Mouse (Mus musculus): ENCODE results near the gene Maff. TPM values are rescaled to one million over a fixed set of nuclear protein-coding genes. Genes with fewer than 3 reads are reported as not detected.

Maff gene
- 15.6 TPM for polyA plus RNA-seq (2012; fragmentation: generic; extraction: Trizol)

GRCm38 (mm10) chr15:79346051-79346793, at the start of gene Maff:
Maff (plus strand) TSS chr15:79346621.
- H3K4me2 ChIP-seq (ENCODE audit: low read depth): peak within 1 kb of the TSS; percentile 90
- peak within 1 kb of the TSS; percentile 50 for H3ac ChIP-seq (ENCODE audit: control insufficient read depth, insufficient read length)
- H3K27me3 ChIP-seq (ENCODE audit: control insufficient read depth, insufficient read depth, insufficient read length): no peaks in the 10 kb centered on the region
- TF ChIP-seq MYOG (IDR thresholded peaks at IDR 0.05; ENCODE audit: control insufficient read depth in 1 of 3, insufficient read depth in 1 of 3, insufficient read length in 2 of 3, low read depth in 2 of 3) (no peak), CEBPB (IDR thresholded peaks at IDR 0.05; ENCODE audit: insufficient read depth, poor library complexity, severe bottlenecking) (peak; percentile 69)
- H3K79me2 ChIP-seq (ENCODE audit: control insufficient read depth, insufficient read depth): no peaks in the 10 kb centered on the region
- peak within 1 kb of the TSS; percentile 63 for H3K4me3 ChIP-seq
- H3K36me3 ChIP-seq (ENCODE audit: control insufficient read depth, insufficient read depth): no peaks in the 10 kb centered on the region

GRCm38 (mm10) chr15:79298553-79298952, 47.9 kb upstream of the Maff start:
- no peak overlapping the region for H3K4me3 ChIP-seq
- peaks cover under 1% of the 10 kb centered on the region for H3K36me3 ChIP-seq (ENCODE audit: control insufficient read depth, insufficient read depth)
- H3ac ChIP-seq (ENCODE audit: control insufficient read depth, insufficient read length): no peak overlapping the region
- TF ChIP-seq E2F4 (IDR thresholded peaks at IDR 0.05; ENCODE audit: insufficient read depth): no peak
- no peak for TF ChIP-seq MYOD1 (IDR thresholded peaks at IDR 0.05; ENCODE audit: control insufficient read depth in 1 of 3, insufficient read length in 2 of 3, low read depth in 2 of 3)
- no peak for TF ChIP-seq TCF12 (IDR thresholded peaks at IDR 0.05; ENCODE audit: insufficient read depth, poor library complexity, severe bottlenecking)
- no peak for TF ChIP-seq CEBPB (IDR thresholded peaks at IDR 0.05; ENCODE audit: insufficient read depth, poor library complexity, severe bottlenecking)
- TF ChIP-seq REST (IDR thresholded peaks at IDR 0.05; ENCODE audit: insufficient read depth, insufficient read length): no peak
- no peak for TF ChIP-seq SRF (IDR thresholded peaks at IDR 0.05; ENCODE audit: control insufficient read depth, insufficient read length, low read depth)
- no peak for TF ChIP-seq POLR2AphosphoS2 (IDR thresholded peaks at IDR 0.05; ENCODE audit: insufficient read length, low read depth)
- no peak for TF ChIP-seq POLR2A (IDR thresholded peaks at IDR 0.05; ENCODE audit: insufficient read length, low read depth)
- no peak for TF ChIP-seq MYOG (IDR thresholded peaks at IDR 0.05; ENCODE audit: control insufficient read depth in 1 of 3, insufficient read depth in 1 of 3, insufficient read length in 2 of 3, low read depth in 2 of 3)
- TF ChIP-seq MAX (IDR thresholded peaks at IDR 0.05; ENCODE audit: low read depth): no peak
- no peak for TF ChIP-seq USF1 (IDR thresholded peaks at IDR 0.05; ENCODE audit: low read depth)
- no peak for TF ChIP-seq TCF3 (IDR thresholded peaks at IDR 0.05; ENCODE audit: insufficient read length, low read depth)
- no peaks in the 10 kb centered on the region for H3K79me2 ChIP-seq (ENCODE audit: control insufficient read depth, insufficient read depth)
- H3K4me2 ChIP-seq (ENCODE audit: low read depth): no peak overlapping the region
- H3K27me3 ChIP-seq (ENCODE audit: control insufficient read depth, insufficient read depth, insufficient read length): no peaks in the 10 kb centered on the region

- no peak overlapping the region for H3ac ChIP-seq (ENCODE audit: control insufficient read depth, insufficient read length)
- TF ChIP-seq USF1 (IDR thresholded peaks at IDR 0.05; ENCODE audit: low read depth) (peak; percentile 73), E2F4 (IDR thresholded peaks at IDR 0.05; ENCODE audit: insufficient read depth) (no peak)
- peak overlapping the region; percentile 29 for H3K4me2 ChIP-seq (ENCODE audit: low read depth)
- H3K36me3 ChIP-seq (ENCODE audit: control insufficient read depth, insufficient read depth): peaks cover 9% of the 10 kb centered on the region
- H3K27me3 ChIP-seq (ENCODE audit: control insufficient read depth, insufficient read depth, insufficient read length): no peaks in the 10 kb centered on the region
- no peak overlapping the region for H3K4me3 ChIP-seq
- H3K79me2 ChIP-seq (ENCODE audit: control insufficient read depth, insufficient read depth): no peaks in the 10 kb centered on the region
Measured at GRCm38 (mm10) chr15:79299563-79300155, 46.8 kb upstream of the Maff start.

DNA sequence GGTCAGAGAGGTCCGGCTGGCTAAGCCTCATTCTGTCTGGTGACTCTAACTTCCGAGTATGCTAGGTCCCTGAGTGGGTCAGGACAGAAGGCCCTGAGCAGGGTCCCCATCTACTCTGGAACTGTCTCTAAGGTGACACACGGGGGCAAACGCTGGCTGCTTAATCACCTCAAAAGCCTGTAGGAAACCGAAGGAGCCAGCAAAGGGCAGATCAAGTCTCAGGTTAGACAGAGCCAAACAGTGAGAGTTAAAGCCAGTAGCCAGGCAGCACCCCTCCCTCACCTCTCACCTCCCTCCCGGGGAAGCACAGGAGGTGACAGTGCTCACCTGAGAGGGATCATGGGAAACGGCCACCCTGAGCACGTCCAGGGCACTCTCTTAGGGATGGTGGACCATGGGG, 42.7 kb upstream of the Maff start:
- TF ChIP-seq TCF3 (IDR thresholded peaks at IDR 0.05; ENCODE audit: insufficient read length, low read depth): no peak
- TF ChIP-seq MYOD1 (IDR thresholded peaks at IDR 0.05; ENCODE audit: control insufficient read depth in 1 of 3, insufficient read length in 2 of 3, low read depth in 2 of 3): no peak
- no peaks in the 10 kb centered on the region for H3K27me3 ChIP-seq (ENCODE audit: control insufficient read depth, insufficient read depth, insufficient read length)
- H3K79me2 ChIP-seq (ENCODE audit: control insufficient read depth, insufficient read depth): no peaks in the 10 kb centered on the region

DNA sequence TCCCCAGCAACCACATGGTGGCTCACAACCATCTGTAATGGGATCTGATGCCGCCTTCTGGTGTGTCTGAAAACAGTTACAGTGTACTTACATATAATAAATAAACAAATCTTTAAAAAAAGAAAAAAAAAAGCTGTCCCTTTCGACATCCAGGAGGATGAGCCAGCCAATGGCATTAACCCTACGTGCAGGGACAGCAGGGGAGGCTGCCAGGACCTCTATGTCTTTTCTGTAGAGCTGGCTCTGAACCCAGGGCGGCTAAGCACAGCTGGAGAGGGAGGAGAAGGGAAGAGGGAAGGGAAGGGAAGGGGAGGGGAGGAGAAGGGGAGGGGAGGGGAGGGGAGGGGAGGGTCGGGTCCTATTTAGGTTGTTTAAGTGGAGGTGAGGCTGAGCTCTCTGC, 41.6 kb upstream of the Maff start:
- TF ChIP-seq REST (IDR thresholded peaks at IDR 0.05; ENCODE audit: insufficient read depth, insufficient read length) (no peak), TCF3 (IDR thresholded peaks at IDR 0.05; ENCODE audit: insufficient read length, low read depth) (no peak), E2F4 (IDR thresholded peaks at IDR 0.05; ENCODE audit: insufficient read depth) (no peak), MYOD1 (IDR thresholded peaks at IDR 0.05; ENCODE audit: control insufficient read depth in 1 of 3, insufficient read length in 2 of 3, low read depth in 2 of 3) (no peak), POLR2AphosphoS2 (IDR thresholded peaks at IDR 0.05; ENCODE audit: insufficient read length, low read depth) (no peak)

More for the DNA sequence above, 42.7 kb upstream of the Maff start:
- Histone ChIP-seq H3K4me2 (ENCODE audit: low read depth) (no peak overlapping the region), H3ac (ENCODE audit: control insufficient read depth, insufficient read length) (no peak overlapping the region), H3K36me3 (ENCODE audit: control insufficient read depth, insufficient read depth) (peaks cover 9% of the 10 kb centered on the region), H3K4me3 (no peak overlapping the region)

More for the DNA sequence above, 41.6 kb upstream of the Maff start:
- Histone ChIP-seq H3K4me2 (ENCODE audit: low read depth) (no peak overlapping the region), H3K27me3 (ENCODE audit: control insufficient read depth, insufficient read depth, insufficient read length) (no peaks in the 10 kb centered on the region), H3K36me3 (ENCODE audit: control insufficient read depth, insufficient read depth) (peaks cover 9% of the 10 kb centered on the region), H3ac (ENCODE audit: control insufficient read depth, insufficient read length) (no peak overlapping the region), H3K4me3 (no peak overlapping the region), H3K79me2 (ENCODE audit: control insufficient read depth, insufficient read depth) (no peaks in the 10 kb centered on the region)
